Mouse (Mus musculus): ENCODE measurements around the gene Ptpru. TPM values are rescaled to one million over a fixed set of nuclear protein-coding genes. Genes with fewer than 3 reads are reported as not detected.
A peak's percentile ranks its signal among the peaks of the same experiment; 100 is the strongest.

Ptpru gene
- polyA plus RNA-seq, 1 experiment from 2014 or later, result 30.3 TPM

DNA sequence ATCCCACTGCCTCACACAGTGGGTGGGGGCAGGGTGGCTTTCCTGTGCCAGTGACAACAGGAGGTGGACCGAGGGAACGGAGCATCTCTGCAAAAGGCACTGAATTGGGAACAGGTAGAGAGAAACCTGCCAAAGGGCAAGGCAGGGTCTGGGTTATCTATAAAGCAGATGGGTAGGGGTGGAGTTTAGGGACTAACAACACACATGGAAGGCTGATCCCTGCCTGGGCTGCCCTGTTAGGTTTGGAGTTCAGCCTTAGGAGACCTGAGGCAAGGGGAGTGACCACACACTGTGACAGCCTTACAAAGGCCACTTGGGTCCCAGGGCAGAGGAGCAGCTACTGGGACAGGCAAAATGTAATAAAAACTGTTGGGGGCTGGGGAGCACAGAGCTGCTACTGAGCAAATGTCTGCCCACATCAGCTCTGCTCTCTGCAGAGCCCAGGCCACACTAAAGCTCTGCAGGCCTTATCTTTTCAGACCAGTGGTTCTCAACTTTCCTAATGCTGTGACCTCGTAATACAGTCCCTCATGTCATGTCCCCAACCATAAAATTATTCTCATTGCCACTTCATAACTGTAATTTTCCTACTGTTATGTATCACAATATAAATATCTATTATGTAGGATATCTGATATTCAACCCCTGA lies 5.2 kb downstream of the Ptpru start:
- no peaks in the 10 kb centered on the region for H3K9me3 ChIP-seq (replicated peaks)
- ATAC-seq (replicated peaks; ENCODE audit: low FRiP score), result no peak
- H3K4me2 ChIP-seq, result no peak overlapping the region
- no peak overlapping the region for H3K27ac ChIP-seq
- H3K4me3 ChIP-seq (replicated peaks), result no peak overlapping the region
- peaks cover 52% of the 10 kb centered on the region for H3K4me1 ChIP-seq
- 61% methylated on average over 3 of the region's 3 CpGs for WGBS
- peaks cover 21% of the 10 kb centered on the region for H3K27me3 ChIP-seq
- no peak overlapping the region for H3K9ac ChIP-seq
- no peaks in the 10 kb centered on the region for H3K36me3 ChIP-seq

DNA sequence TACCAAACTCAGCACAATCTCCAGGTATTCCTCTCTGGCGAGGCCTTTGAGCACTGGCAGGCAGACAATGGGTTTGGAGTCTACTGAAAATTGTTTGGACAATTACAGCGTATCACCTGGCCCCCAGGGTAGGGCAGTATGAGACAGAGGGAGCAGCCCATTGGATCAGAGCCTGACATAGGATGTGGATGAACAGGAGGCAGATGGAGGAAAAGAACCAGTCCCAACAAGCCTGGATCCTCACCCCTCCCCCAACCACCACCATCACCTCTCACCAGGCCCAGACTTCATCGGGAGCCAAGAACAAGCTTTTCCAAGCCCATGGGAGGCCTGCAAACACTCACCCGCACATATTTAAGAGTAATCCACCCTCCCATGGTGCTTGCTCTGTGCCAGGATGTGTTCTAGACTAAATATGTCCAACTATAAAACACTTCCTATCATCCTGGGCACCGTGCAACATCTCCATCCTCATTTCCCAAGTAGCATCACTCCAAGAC lies 6.5 kb downstream of the Ptpru start:
- ATAC-seq (replicated peaks; ENCODE audit: low FRiP score), result no peak
- H3K9ac ChIP-seq, result no peak overlapping the region
- no peaks in the 10 kb centered on the region for H3K36me3 ChIP-seq
- H3K9me3 ChIP-seq (replicated peaks), result no peaks in the 10 kb centered on the region
- H3K4me2 ChIP-seq, result no peak overlapping the region
- peaks cover 21% of the 10 kb centered on the region for H3K27me3 ChIP-seq
- 82% methylated on average over 5 of the region's 5 CpGs for WGBS
- no peak overlapping the region for H3K27ac ChIP-seq
- peaks cover 52% of the 10 kb centered on the region for H3K4me1 ChIP-seq
- no peak overlapping the region for H3K4me3 ChIP-seq (replicated peaks)

DNA sequence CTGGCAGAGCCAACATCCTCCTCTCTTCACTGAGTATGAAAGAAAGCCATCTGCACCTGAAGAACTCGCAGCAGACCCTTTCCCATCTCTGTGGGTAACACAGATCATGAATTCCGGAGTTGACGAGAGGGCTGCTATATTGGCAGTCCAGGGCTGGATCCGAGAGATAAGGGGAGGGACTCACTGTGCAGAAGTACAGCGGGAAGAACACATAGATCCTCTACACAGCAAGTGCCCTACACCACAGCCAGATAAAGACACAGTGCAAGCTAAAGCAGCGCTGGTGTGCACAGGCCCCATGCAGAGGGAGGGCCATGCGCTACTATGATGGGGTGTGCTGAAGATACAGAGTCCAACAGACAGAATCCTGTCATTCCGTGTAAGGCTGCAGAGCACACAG lies 9.0 kb downstream of the Ptpru start:
- ATAC-seq (replicated peaks; ENCODE audit: low FRiP score), result no peak
- Histone ChIP-seq H3K36me3 (no peaks in the 10 kb centered on the region), H3K4me3 (replicated peaks) (no peak overlapping the region), H3K27ac (no peak overlapping the region), H3K27me3 (no peaks in the 10 kb centered on the region; the same call in 1 of the 2 replicates), H3K9me3 (replicated peaks) (no peaks in the 10 kb centered on the region), H3K4me1 (peaks cover 50% of the 10 kb centered on the region), H3K9ac (no peak overlapping the region), H3K4me2 (no peak overlapping the region)
- 79% methylated on average over 8 of the region's 8 CpGs for WGBS

DNA sequence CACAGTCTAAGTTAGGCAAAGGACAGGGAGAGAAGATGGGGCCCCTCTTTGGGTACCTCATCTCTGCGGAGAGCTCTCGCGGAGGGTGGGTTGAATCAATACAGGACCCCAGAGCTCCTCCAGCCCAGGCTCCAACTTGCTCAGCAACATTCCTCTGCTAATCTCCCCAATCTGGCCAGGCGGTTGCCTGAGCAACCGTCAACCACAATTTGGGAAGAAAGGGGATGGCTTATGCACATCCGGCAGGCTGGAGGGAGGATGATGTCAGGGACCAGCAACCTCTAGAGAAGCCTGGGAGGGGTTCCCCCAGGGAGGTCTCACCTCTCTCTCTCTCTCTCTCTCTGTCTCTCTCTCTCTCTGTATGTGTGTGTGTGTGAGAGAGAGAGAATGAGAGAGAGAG lies 11.2 kb downstream of the Ptpru start:
- no peaks in the 10 kb centered on the region; the same call in 1 of the 2 replicates for H3K27me3 ChIP-seq
- peaks cover 45% of the 10 kb centered on the region for H3K4me1 ChIP-seq
- no peaks in the 10 kb centered on the region for H3K36me3 ChIP-seq
- ATAC-seq (replicated peaks; ENCODE audit: low FRiP score), result peak; percentile 45
- H3K9ac ChIP-seq, result no peak overlapping the region
- H3K27ac ChIP-seq, result peak overlapping the region; percentile 45; the same call in 1 of the 2 replicates
- H3K4me2 ChIP-seq, result no peak overlapping the region
- H3K9me3 ChIP-seq (replicated peaks), result no peaks in the 10 kb centered on the region
- 28% methylated on average over 6 of the region's 6 CpGs for WGBS
- H3K4me3 ChIP-seq (replicated peaks), result no peak overlapping the region

DNA sequence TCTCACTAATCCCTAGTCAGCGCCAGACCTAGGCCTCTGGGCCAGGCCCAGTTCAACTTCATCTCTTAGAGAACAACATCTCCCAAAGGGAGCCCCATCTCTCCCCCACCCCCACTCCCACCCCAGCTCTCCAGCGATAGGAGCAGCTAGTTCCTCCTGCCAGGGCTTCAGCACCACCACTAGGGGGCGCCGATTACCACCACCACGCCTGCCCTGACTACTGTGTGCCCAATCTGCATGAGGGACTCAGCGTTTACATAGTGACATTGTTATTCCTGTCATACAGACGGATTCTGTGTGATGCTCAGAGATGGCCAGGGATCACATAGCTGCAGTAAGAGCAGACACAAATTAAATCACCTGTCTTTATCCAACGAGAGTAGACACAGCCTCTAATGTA lies 12.3 kb downstream of the Ptpru start:
- no peak overlapping the region for H3K27ac ChIP-seq
- H3K9me3 ChIP-seq (replicated peaks), result no peaks in the 10 kb centered on the region
- peaks cover 56% of the 10 kb centered on the region for H3K4me1 ChIP-seq
- no peaks in the 10 kb centered on the region; the same call in 1 of the 2 replicates for H3K27me3 ChIP-seq
- H3K4me3 ChIP-seq (replicated peaks), result no peak overlapping the region
- H3K9ac ChIP-seq, result no peak overlapping the region
- ATAC-seq (replicated peaks; ENCODE audit: low FRiP score), result no peak
- H3K36me3 ChIP-seq, result no peaks in the 10 kb centered on the region
- no peak overlapping the region for H3K4me2 ChIP-seq
- 46% methylated on average over 8 of the region's 8 CpGs for WGBS

DNA sequence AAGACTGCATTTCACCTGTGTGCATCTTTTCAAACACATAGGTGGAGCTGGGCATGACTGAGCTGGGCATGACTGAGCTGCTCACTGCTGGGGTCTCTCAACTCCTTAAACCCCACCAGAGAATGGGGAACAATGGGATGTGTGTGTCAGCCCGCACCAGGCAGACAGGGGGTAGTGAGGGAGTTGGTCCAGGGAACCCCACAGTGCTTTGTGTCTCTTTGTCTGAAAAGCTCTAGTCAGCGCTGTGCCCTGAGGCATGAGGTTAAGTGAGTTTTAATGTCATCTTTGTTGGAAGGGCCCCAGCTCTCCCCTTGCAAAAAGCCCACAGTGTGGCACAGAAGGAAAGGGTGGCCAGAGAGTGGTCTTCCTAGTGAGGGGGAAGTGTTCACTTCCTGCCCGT lies 13.1 kb downstream of the Ptpru start:
- Histone ChIP-seq H3K4me1 (peaks cover 54% of the 10 kb centered on the region), H3K9me3 (replicated peaks) (no peaks in the 10 kb centered on the region), H3K4me2 (no peak overlapping the region), H3K36me3 (no peaks in the 10 kb centered on the region), H3K4me3 (replicated peaks) (no peak overlapping the region), H3K27me3 (no peaks in the 10 kb centered on the region), H3K27ac (no peak overlapping the region), H3K9ac (no peak overlapping the region)
- ATAC-seq (replicated peaks; ENCODE audit: low FRiP score), result no peak
- WGBS, result 61% methylated on average over 3 of the region's 3 CpGs

DNA sequence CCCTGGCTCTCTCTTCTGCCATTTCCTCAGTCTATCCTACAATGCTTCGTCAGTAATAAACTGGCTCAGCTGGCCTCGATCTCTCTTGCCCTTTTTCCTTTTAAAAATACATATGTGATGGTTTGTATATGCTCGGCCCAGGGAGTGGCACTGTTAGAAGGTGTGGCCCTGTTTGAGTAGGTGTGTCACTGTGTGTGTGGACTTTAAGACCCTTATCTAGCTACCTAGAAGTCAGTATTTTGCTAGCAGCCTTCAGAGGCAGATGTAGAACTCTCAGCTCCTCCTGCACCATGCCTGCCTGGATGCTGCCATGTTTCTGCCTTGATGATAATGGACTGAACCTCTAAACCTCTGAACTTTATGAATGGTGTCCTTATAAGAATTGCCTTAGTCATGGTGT lies 15.5 kb downstream of the Ptpru start:
- no peak overlapping the region for H3K9ac ChIP-seq
- peaks cover 41% of the 10 kb centered on the region for H3K4me1 ChIP-seq
- no peak for ATAC-seq (replicated peaks; ENCODE audit: low FRiP score)
- no peak overlapping the region for H3K4me2 ChIP-seq
- no peak overlapping the region for H3K4me3 ChIP-seq (replicated peaks)
- H3K9me3 ChIP-seq (replicated peaks), result no peaks in the 10 kb centered on the region
- peaks cover 14% of the 10 kb centered on the region for H3K36me3 ChIP-seq
- no peak overlapping the region for H3K27ac ChIP-seq
- WGBS, result 93% methylated on average over 3 of the region's 3 CpGs
- H3K27me3 ChIP-seq, result no peaks in the 10 kb centered on the region

DNA sequence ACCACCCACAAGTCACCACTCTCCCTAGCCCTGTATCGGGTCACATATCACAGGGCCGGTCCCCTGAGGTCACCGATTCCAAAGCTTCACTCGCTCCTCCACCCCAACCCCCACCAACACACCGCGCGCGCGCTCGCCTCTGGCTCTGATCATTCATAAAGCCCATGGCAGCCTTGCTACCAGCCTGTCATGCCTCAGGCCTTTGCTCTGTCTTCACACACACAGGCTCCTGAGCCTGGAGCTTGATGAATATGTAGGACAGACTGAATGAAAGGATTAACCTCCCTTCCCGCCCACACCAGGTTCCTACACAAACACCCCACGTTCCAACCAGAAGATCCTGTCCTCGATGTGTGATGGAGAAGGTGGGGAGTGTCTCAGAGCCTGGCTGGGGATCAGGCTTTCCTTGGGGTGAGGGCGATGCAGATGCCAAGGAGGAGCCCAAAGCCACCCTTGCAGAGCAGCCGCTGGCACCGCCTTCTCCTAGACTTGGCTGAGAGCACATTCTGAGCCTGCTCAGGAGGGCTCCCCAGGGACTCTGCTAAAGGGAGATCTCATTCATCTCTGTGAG lies 16.8 kb downstream of the Ptpru start:
- 39% methylated on average over 16 of the region's 16 CpGs for WGBS
- Histone ChIP-seq H3K27me3 (no peaks in the 10 kb centered on the region), H3K4me1 (peaks cover 27% of the 10 kb centered on the region), H3K9ac (no peak overlapping the region), H3K4me2 (no peak overlapping the region), H3K36me3 (peaks cover 14% of the 10 kb centered on the region), H3K27ac (no peak overlapping the region), H3K9me3 (replicated peaks) (no peaks in the 10 kb centered on the region), H3K4me3 (replicated peaks) (no peak overlapping the region)
- ATAC-seq (replicated peaks; ENCODE audit: low FRiP score), result no peak

DNA sequence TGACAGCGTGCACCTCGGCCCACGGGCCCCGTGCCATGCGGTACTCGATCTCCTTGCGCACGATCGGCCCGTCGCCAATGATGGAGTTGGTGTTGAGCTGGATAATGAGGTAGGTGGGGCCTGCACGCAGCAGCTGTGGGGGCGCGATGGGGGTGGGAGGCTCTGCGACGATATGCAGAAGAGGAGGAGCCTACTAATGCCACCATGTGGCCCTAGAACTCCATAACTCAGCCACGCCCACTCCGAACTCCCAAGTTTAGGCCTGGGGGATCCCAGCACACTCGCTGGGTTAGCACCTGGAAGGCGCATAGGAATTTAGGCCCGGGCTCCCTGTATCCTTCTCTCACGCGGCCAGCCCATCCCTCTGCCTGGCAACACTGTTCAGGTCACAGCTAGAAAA lies 19.2 kb downstream of the Ptpru start:
- Histone ChIP-seq H3K27me3 (no peaks in the 10 kb centered on the region), H3K9me3 (replicated peaks) (no peaks in the 10 kb centered on the region), H3K9ac (no peak overlapping the region), H3K27ac (no peak overlapping the region), H3K36me3 (peaks cover 14% of the 10 kb centered on the region), H3K4me1 (peaks cover 17% of the 10 kb centered on the region), H3K4me2 (no peak overlapping the region), H3K4me3 (replicated peaks) (no peak overlapping the region)
- 64% methylated on average over 23 of the region's 23 CpGs for WGBS
- no peak for ATAC-seq (replicated peaks; ENCODE audit: low FRiP score)

DNA sequence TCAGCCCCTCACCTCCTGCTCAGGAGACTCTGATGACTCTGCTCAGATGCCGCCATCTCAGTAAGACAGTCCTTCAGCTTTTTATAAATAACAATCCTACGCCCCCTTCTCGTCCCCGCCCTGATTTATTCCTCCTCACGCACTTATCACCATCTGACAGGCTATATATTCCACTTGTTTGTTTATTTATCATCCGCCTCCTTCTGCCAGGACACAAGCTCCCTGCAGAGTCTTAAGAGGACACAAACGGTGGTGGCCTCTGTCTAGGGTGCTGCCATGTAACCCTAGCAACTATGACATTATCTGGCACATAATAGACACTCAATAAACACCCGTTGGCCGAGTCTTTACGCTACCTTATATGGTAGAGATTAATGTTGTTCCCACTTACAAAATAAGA lies 22.3 kb downstream of the Ptpru start:
- peaks cover 13% of the 10 kb centered on the region for H3K4me1 ChIP-seq
- no peak overlapping the region for H3K4me3 ChIP-seq (replicated peaks)
- H3K27ac ChIP-seq, result no peak overlapping the region
- no peaks in the 10 kb centered on the region for H3K27me3 ChIP-seq
- 0 out of 2 replicates have a peak, but pooled peaks have one; percentile 40 for ATAC-seq (replicated peaks; ENCODE audit: low FRiP score)
- H3K9ac ChIP-seq, result no peak overlapping the region
- H3K4me2 ChIP-seq, result no peak overlapping the region
- peaks cover 14% of the 10 kb centered on the region for H3K36me3 ChIP-seq
- H3K9me3 ChIP-seq (replicated peaks), result no peaks in the 10 kb centered on the region
- WGBS, result 55% methylated on average over 10 of the region's 10 CpGs

DNA sequence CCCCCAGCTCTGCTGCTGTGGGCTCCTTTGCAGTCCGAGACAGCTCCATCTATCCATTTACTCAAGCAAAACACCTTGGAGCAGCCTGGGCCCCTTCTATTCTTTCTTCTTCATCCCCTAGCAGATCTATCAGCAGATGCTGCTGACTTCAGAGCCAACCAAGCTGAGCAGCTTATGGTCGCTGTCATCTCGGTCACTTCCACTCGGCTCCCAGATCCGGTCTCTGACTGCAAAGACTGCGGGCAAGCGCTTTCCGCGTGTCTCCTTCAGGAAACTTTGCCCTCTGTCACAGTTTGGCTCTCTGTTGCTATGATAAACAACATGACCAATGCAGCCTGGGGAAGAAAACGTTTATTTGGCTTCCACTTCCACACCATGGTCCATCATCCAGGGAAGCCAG lies 23.2 kb downstream of the Ptpru start:
- Histone ChIP-seq H3K4me1 (peaks cover 13% of the 10 kb centered on the region), H3K9ac (no peak overlapping the region), H3K27me3 (no peaks in the 10 kb centered on the region), H3K4me2 (no peak overlapping the region), H3K27ac (no peak overlapping the region), H3K4me3 (replicated peaks) (no peak overlapping the region), H3K9me3 (replicated peaks) (no peaks in the 10 kb centered on the region), H3K36me3 (peaks cover 14% of the 10 kb centered on the region)
- no peak for ATAC-seq (replicated peaks; ENCODE audit: low FRiP score)
- WGBS, result 74% methylated on average over 10 of the region's 10 CpGs

DNA sequence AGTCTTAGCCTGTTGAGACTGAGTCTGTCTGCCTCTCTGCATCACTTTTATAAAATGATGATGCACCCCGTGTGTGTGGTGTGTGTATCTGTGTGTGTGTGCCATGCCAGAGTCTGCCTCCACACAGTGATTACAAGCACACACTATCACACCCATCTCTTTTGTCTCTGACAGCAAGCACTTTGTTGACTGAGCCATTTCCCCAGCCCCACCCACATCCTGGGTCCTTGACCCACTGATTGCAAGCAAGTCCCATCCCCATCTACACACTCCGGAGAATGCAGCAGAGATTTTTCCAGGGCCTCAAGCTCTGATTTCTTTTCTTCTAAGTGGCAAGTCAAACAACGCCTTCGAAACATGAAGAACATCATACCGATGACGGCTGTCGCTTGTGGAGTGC lies 24.3 kb downstream of the Ptpru start:
- no peaks in the 10 kb centered on the region for H3K27me3 ChIP-seq
- H3K9me3 ChIP-seq (replicated peaks), result no peaks in the 10 kb centered on the region
- peaks cover 13% of the 10 kb centered on the region for H3K4me1 ChIP-seq
- no peak overlapping the region for H3K4me3 ChIP-seq (replicated peaks)
- H3K9ac ChIP-seq, result no peak overlapping the region
- H3K27ac ChIP-seq, result no peak overlapping the region
- H3K4me2 ChIP-seq, result no peak overlapping the region
- no peak for ATAC-seq (replicated peaks; ENCODE audit: low FRiP score)
- peaks cover 3% of the 10 kb centered on the region; the same call in 1 of the 2 replicates for H3K36me3 ChIP-seq
- 86% methylated on average over 7 of the region's 7 CpGs for WGBS
